Mouse (Mus musculus): Measurements from ENCODE around the gene Zfr. TPM values are rescaled to one million over a fixed set of nuclear protein-coding genes. Genes with fewer than 3 reads are reported as not detected.

Zfr gene
- 1.5 and 2.1 TPM in 2 replicates for polyA plus RNA-seq (2012)

- Histone ChIP-seq H3K27me3 (ENCODE audit: control insufficient read depth) (no peaks in the 10 kb centered on the region), H3K4me1 (ENCODE audit: control insufficient read depth) (peaks cover 36% of the 10 kb centered on the region), H3K4me3 (replicated peaks) (peak within 1 kb of the TSS; percentile 97), H3K9me3 (ENCODE audit: control insufficient read depth, low read length) (no peaks in the 10 kb centered on the region), H3K36me3 (ENCODE audit: control insufficient read depth) (peaks cover 18% of the 10 kb centered on the region)
- no peak for TF ChIP-seq TAL1 (IDR thresholded peaks at IDR 0.05; ENCODE audit: low read length)
- no peak for TF ChIP-seq GATA1 (IDR thresholded peaks at IDR 0.05; ENCODE audit: low read length)
Observed at GRCm38 (mm10) chr15:12117242-12118092, at the start of gene Zfr. Gene Zfr, plus strand, starts transcription at chr15:12117831.

- H3K27me3 ChIP-seq (ENCODE audit: control insufficient read depth), result no peaks in the 10 kb centered on the region
- H3K4me3 ChIP-seq (replicated peaks), result no peak overlapping the region
- H3K9me3 ChIP-seq (ENCODE audit: control insufficient read depth, low read length), result peaks cover 2% of the 10 kb centered on the region; the same call in 1 of the 2 replicates
- H3K36me3 ChIP-seq (ENCODE audit: control insufficient read depth), result no peaks in the 10 kb centered on the region
- no peaks in the 10 kb centered on the region for H3K4me1 ChIP-seq (ENCODE audit: control insufficient read depth)
- no peak for TF ChIP-seq GATA1 (IDR thresholded peaks at IDR 0.05; ENCODE audit: low read length)
- TF ChIP-seq TAL1 (IDR thresholded peaks at IDR 0.05; ENCODE audit: low read length), result no peak
Observed at GRCm38 (mm10) chr15:12067971-12068370, 49.7 kb upstream of the Zfr start.

- Histone ChIP-seq H3K4me3 (replicated peaks) (no peak overlapping the region), H3K27me3 (ENCODE audit: control insufficient read depth) (no peaks in the 10 kb centered on the region)
- TF ChIP-seq TAL1 (IDR thresholded peaks at IDR 0.05; ENCODE audit: low read length) (no peak), GATA1 (IDR thresholded peaks at IDR 0.05; ENCODE audit: low read length) (no peak)
Observed at GRCm38 (mm10) chr15:12068395-12069218, 49.0 kb upstream of the Zfr start.

GRCm38 (mm10) chr15:12072709-12073336, 44.8 kb upstream of the Zfr start:
- H3K36me3 ChIP-seq (ENCODE audit: control insufficient read depth), result no peaks in the 10 kb centered on the region
- no peaks in the 10 kb centered on the region for H3K4me1 ChIP-seq (ENCODE audit: control insufficient read depth)
- no peak for TF ChIP-seq GATA1 (IDR thresholded peaks at IDR 0.05; ENCODE audit: low read length)
- TF ChIP-seq TAL1 (IDR thresholded peaks at IDR 0.05; ENCODE audit: low read length), result no peak
- no peaks in the 10 kb centered on the region for H3K27me3 ChIP-seq (ENCODE audit: control insufficient read depth)
- H3K4me3 ChIP-seq (replicated peaks), result no peak overlapping the region
- H3K9me3 ChIP-seq (ENCODE audit: control insufficient read depth, low read length), result no peaks in the 10 kb centered on the region

More at GRCm38 (mm10) chr15:12068395-12069218, 49.0 kb upstream of the Zfr start:
- Histone ChIP-seq H3K9me3 (ENCODE audit: control insufficient read depth, low read length) (no peaks in the 10 kb centered on the region), H3K4me1 (ENCODE audit: control insufficient read depth) (no peaks in the 10 kb centered on the region), H3K36me3 (ENCODE audit: control insufficient read depth) (no peaks in the 10 kb centered on the region)

- no peaks in the 10 kb centered on the region for H3K9me3 ChIP-seq (ENCODE audit: control insufficient read depth, low read length)
- no peak overlapping the region for H3K4me3 ChIP-seq (replicated peaks)
- no peaks in the 10 kb centered on the region for H3K27me3 ChIP-seq (ENCODE audit: control insufficient read depth)
- H3K4me1 ChIP-seq (ENCODE audit: control insufficient read depth), result no peaks in the 10 kb centered on the region
- H3K36me3 ChIP-seq (ENCODE audit: control insufficient read depth), result no peaks in the 10 kb centered on the region
- TF ChIP-seq GATA1 (IDR thresholded peaks at IDR 0.05; ENCODE audit: low read length) (no peak), TAL1 (IDR thresholded peaks at IDR 0.05; ENCODE audit: low read length) (no peak)
Observed at GRCm38 (mm10) chr15:12074426-12074825, 43.2 kb upstream of the Zfr start.

- no peaks in the 10 kb centered on the region for H3K9me3 ChIP-seq (ENCODE audit: control insufficient read depth, low read length)
- no peaks in the 10 kb centered on the region for H3K4me1 ChIP-seq (ENCODE audit: control insufficient read depth)
- H3K4me3 ChIP-seq (replicated peaks), result no peak overlapping the region
- no peaks in the 10 kb centered on the region for H3K27me3 ChIP-seq (ENCODE audit: control insufficient read depth)
- H3K36me3 ChIP-seq (ENCODE audit: control insufficient read depth), result no peaks in the 10 kb centered on the region
- no peak for TF ChIP-seq GATA1 (IDR thresholded peaks at IDR 0.05; ENCODE audit: low read length)
- TF ChIP-seq TAL1 (IDR thresholded peaks at IDR 0.05; ENCODE audit: low read length), result no peak
Observed at GRCm38 (mm10) chr15:12082344-12082743, 35.3 kb upstream of the Zfr start.

- H3K27me3 ChIP-seq (ENCODE audit: control insufficient read depth), result no peaks in the 10 kb centered on the region
- no peaks in the 10 kb centered on the region for H3K9me3 ChIP-seq (ENCODE audit: control insufficient read depth, low read length)
- no peak overlapping the region for H3K4me3 ChIP-seq (replicated peaks)
- TF ChIP-seq GATA1 (IDR thresholded peaks at IDR 0.05; ENCODE audit: low read length) (no peak), TAL1 (IDR thresholded peaks at IDR 0.05; ENCODE audit: low read length) (no peak)
- no peaks in the 10 kb centered on the region for H3K36me3 ChIP-seq (ENCODE audit: control insufficient read depth)
- H3K4me1 ChIP-seq (ENCODE audit: control insufficient read depth), result no peaks in the 10 kb centered on the region
Observed at GRCm38 (mm10) chr15:12084164-12084563, 33.5 kb upstream of the Zfr start.

GRCm38 (mm10) chr15:12084859-12085258, 32.8 kb upstream of the Zfr start:
- TF ChIP-seq TAL1 (IDR thresholded peaks at IDR 0.05; ENCODE audit: low read length) (no peak), GATA1 (IDR thresholded peaks at IDR 0.05; ENCODE audit: low read length) (no peak)
- Histone ChIP-seq H3K4me1 (ENCODE audit: control insufficient read depth) (no peaks in the 10 kb centered on the region), H3K27me3 (ENCODE audit: control insufficient read depth) (no peaks in the 10 kb centered on the region), H3K36me3 (ENCODE audit: control insufficient read depth) (no peaks in the 10 kb centered on the region), H3K9me3 (ENCODE audit: control insufficient read depth, low read length) (no peaks in the 10 kb centered on the region), H3K4me3 (replicated peaks) (no peak overlapping the region)

Measured in erythroblast, embryonic 14.5 days (primary cell).